Mouse (Mus musculus) cerebellum, adult 11-12 months (tissue): ENCODE measurements around the gene Gm8773.
A peak's percentile ranks its signal among the peaks of the same experiment; 100 is the strongest.

Experiments
- DNase-seq: peaks from one replicate; pipeline ENCODE4 v3.0.0; 2022

Gm8773 gene

DNA sequence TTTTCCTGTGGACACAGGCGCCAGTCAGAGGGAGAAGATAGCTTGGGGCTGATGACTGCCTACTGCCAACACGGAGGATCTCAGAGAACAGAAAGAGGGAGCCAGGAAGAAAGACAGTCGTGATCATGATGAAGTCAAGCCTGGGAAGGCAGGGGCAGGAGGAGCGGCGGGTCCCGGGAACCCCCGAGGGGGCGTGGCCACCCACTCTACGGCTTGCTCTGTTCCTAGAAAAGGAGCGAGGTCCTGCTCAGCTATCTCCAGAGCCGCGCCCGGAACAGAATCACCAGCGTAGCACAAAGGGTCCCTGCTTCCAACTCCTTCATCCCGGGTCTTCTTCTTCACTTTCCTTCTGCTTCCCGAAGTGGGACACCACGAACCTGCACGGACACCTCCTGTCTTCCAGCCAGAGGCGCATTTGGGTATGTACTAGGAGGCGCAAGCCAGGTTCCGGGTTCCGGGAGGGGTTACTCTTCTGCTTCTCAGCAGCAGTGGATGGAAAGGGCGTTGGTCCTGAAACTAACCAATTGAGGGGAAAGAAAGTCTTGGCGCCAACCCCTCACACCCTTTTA lies at the start of gene Gm8773:
TSS of gene Gm8773 (plus strand) at position 51 of the 569 bp plus-strand sequence.
- no peak for DNase-seq

DNA sequence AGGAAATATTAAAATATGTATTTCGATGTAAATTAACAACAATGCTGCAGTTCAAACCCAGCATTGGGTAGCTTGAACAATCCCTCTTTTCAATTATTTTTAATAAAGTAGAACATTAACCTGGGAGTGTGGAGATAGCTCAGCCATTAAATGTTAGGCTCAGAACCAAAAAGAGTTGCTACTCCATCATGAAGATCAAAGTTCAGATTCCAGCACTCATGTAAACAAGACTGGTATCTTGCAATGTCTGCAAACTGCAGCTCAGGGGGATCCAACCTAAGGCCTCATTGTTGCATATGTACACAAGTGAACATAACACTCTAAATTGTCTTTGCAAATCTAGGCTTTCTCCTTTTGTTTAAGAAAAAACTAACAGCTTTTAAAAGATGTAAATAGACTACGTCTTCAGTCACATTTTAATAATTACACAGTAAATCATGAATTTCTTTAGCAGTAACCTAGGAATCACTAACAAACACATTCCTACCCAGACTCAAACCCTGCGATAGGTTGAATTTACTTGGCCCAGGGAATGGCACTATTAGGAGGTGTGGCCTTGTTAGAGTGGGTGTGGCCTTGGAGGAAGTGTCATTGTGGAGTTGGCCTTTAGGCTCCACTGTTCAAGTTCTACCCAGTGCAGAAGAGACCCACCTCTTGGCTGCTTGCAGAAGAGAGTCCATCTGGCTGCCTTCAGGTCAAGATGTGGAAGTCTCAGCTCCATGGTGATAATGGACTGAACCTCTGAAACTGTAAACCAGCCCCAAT lies 39.8 kb upstream of the Gm8773 start:
- DNase-seq: no peak

DNA sequence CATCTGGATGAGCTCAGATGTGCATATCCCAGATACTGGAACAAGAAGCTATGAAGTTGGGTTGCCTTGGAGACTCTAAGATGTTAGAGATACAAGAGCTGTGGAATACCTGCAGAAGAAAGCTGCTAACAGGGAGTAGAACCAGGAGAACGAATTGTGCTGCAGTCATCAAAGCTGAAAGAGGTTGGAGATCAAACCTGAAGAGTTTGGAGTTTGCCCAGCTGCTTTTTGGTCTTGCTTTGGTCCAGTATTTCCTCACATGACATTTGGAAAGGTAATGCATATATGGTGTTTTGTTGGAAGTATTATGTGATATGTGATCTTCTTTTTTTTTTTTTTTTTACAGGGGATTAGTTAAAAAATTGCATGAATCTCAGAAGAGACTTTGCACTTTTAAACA lies 37.5 kb upstream of the Gm8773 start:
- DNase-seq: no peak

DNA sequence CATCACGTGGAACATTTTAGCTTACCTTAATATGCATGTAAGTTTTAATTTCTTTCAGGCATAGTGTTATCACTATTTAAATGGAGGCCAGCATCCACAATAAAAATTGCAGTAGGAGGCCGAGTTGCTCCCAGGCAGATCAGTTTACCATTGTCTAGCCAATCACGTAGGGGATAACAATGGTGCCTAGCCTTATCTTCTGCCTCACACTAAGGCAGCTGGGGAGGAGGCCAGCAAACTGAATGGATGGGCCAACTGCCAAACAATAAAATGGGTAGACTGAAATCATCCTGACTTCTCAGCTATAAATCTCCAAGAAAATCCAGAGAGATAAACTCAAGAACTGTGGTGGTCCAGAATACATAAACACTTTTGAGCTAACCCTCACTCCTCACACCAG lies 33.8 kb upstream of the Gm8773 start:
- DNase-seq: no peak

DNA sequence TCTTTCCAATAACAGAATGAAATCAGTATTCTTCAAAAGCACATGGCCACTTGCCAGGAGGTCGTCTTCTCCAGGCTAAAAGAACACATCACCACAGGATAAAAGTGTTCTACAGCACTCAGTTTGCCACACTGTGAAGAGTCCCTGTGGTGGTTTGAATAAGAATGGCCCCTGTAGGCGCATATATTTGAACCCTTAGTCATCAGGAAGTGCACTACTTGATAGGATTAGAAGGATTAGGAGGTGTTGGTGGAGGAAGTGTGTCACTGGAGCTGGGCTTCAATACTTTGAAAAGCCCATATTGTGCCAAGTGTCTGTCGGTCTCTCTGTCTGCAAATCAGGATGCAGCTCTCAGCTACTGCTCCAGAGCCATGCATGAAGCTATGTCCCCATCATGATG lies 33.2 kb upstream of the Gm8773 start:
- DNase-seq: no peak

DNA sequence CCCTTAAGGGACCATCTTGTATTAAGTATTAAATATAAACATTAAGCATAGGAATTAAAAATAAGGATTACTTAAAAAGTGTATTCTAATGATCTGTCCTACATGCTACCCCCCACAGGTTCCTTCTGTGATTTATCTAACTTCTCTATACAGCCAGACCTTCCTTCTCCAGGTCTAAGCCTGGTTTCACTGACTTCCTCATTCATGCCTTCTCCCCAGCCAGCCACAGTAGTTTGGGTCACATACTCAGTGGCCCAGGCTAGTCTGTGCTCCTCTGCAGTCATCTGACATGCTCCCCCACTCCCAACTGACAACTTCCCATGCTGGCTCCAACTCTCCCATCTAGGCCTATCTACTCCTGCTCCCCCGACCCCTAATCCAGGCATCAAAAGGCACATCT lies 22.5 kb upstream of the Gm8773 start:
- DNase-seq: no peak

DNA sequence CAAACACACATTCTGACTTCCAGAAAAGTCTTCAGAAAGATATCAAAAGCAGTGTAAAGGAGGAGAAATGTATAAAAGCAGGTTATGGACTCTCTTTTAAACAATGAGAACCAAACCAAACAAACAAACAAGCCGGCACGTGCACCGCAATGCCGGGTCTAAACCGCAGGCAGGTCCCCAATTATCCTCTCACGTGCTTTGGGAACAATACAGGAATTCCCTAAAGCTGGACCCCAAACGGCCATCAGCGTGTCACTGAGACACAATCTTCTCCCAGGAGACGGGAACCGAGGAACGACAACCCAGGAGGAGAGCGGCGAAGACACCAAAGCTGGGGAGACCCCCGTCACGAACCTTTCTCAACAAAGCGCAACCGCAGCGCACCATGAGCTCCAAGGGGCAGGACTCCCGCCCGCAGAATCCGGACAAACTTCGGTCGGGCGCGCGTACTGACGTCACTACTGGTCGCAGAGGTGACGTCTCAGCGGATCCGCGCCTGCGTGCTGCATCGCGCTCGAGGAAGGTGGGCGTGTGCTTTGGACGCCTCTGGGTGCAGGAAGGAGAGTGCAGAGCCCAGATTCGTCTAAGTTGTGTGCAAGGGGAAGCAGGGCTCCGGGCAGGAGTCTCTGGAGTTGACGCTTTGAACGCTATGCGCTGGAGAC lies 14.4 kb upstream of the Gm8773 start, which contains the start of gene Gtpbp10:
TSS of gene Gtpbp10 (minus strand) at position 460 of the 662 bp plus-strand sequence.
- DNase-seq: peak; percentile 89

DNA sequence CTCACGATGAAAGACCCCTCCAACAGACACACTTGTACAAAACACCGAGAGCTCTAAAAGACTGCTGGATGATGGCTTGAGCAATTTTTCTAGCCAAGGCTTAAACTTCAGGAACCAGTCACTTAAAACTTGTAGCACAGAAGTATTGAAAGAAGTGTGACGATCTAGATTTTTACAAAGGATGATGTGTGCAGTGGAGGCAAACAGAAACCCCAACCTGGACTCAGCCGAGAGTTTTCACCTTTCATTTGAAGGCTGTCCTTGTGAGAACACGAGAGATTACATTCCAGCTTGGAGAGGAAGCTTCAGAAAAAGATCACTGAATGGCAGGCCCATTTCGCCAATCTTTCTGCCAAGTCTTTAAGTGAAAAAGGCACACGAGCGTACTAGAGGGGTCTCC lies 13.8 kb upstream of the Gm8773 start:
- no peak for DNase-seq

DNA sequence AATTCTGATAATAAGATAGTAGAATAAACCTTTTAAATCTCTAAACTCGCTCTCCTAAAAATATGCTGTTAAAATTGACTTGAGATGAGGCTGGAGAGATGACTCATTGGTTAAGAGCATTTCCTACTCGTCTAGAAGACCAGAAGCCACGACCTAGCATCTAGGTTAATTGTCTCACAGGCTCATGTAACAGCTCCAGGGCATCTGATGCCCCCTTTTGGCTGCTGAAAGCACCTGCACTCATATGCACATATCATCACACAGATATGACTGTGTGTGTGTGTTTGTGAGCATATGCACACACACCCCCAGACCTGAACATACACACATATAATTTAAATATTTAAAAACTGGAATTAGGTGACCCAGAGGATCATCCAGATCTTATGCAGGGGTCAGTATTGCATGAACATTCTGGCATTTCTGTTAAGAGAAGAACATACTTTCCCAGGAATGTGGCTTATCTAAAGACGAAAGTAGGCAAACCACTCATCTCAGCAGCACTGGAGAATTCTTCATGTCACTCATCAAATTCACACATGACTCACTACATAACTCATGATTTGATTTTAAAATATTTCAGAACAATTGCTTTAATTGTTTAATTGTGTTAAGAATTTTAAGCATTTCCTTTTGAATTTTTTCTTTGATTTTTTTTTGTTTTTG lies 12.4 kb upstream of the Gm8773 start:
- DNase-seq: no peak

DNA sequence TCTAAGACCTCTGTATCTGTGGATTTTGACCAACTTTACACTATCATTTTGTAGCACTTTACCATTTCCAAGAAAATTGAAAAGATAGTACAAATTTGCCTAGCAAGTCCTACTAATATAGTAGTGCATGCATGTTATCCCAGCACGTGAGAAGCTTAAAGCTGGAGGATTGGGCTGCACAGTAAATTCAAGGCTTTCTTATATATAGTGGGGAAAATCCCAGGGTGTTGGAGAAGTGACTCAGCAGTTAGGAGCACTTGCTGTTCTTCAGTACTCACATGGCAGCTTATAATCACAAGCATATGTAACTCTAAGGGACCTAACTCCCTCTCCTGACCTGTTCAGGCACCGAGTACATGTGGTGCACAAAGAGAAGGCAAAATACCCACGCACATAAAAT lies 11.2 kb upstream of the Gm8773 start:
- DNase-seq: no peak

DNA sequence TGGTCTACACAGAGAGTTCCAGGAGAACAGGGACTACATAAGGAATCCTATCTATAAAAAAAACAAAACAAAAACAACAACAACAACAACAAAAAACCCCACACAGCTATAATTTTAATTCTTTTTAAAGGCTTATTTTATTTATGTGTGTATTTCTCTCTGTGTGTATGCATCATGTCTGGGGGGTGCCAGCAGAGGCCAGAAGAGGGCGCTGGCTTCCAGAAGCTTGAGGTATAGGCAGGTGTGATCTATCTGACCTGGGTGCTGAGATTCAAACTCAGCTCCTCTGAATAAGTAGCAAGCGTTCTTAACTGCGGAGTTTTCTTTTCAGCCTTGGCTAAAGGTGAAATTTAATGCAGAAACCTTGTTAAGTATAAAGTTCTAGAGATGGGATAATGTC lies 14.1 kb downstream of the Gm8773 start:
- DNase-seq: no peak

DNA sequence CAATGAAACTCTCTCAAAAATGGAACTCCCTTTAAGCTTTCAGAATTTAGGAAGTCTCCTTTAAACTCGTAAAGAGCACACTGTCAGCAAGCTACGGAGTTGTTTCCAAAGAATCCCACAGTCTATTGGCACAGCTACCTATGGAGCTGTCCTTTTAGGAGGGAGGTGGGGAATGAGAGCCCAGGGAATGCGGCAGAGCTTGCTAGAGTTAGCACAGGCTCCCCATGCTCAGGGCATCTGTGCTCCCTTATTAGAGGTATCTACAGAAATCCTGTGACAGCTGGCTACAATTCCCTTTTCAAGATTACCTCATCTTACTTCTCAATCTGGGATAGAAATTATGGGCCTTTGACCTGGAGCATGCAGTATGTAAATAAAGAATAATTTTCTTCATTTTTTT lies 36.9 kb downstream of the Gm8773 start:
- peak; percentile 59 for DNase-seq

DNA sequence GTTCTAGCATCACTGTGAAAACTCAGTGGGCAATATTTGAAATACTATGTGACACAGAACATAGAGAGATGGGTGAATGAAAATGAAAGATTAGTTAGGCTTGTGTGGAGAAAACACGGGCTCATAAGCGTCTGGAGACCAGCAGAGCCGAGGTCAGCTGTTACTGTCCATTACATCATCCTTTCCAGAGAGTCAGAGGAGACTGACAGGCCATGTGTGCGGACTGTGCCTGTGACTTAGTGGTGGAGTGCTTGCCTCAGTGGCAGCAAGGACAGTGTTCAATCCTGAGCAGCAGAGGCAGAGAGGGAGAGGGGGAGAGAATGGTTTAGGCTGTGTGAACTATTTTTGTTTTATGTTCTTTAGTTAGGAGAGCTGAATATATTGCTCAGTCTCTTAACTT lies 44.7 kb downstream of the Gm8773 start:
- no peak for DNase-seq

DNA sequence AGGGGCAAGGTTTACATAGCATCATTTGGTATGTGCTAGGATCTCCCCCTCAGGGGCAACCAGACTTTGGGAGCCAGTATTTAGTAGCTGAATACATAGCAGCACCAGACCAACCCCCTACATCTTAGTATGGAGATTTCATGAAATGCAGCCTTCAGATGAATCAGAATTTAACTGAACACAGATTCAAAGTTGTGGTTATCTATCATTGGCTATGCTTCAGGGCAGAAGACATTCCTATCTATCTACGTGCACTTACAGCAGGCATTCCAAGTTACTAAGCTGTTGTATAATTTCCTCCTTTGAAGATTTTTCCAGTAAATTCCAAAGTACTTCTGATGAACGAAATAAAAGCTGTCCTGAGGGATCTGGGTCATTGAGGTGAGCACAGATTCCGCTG lies 51.9 kb downstream of the Gm8773 start:
- DNase-seq: no peak
